Mouse (Mus musculus) C2C12 (cell line): ENCODE measurements around the gene Vasn.

Experiments
- CTCF ChIP-seq: IDR thresholded peaks from one replicate; pipeline ENCODE4 v1.5.1; 2011; ENCODE audit not compliant: control insufficient read depth, insufficient read depth, insufficient read length
- MAX ChIP-seq: IDR thresholded peaks from one replicate; pipeline ENCODE4 v1.6.1; 2011; ENCODE audit warnings: mild to moderate bottlenecking, control low read depth
- MYOG ChIP-seq: IDR thresholded peaks from one replicate; pipeline ENCODE4 v1.6.1; 2011; ENCODE audit not compliant: control insufficient read depth, insufficient read length; ENCODE audit errors: extremely low read depth
- USF1 ChIP-seq: IDR thresholded peaks from one replicate; pipeline ENCODE4 v1.6.1; 2011; ENCODE audit warnings: low read depth, mild to moderate bottlenecking, control low read depth, moderate library complexity

DNA sequence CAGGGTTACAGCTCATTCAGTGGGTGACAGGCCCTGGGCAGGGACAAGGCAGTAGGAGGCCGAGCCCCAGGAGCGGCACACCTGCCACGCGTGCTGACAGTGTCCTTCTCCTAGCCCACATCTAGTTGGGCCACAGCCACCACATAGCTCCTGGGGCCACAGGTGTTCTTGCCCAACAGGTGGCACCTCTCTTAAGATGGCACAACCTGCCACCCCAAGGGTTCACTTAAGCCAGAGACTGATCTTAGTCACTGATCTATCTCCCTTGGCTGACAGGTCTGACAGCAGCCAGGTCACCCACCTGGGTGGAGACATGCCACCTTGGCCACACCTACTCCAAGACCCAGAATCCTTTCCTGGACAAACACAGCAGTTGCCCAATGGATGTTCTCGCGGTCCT is 3.2 kb downstream of the Vasn start:
- TF ChIP-seq CTCF (no peak), USF1 (no peak), MAX (no peak), MYOG (no peak)
